Mouse (Mus musculus) lung, adult 18-20 months (tissue): ENCODE measurements around the gene Crybg3.
A peak's percentile ranks its signal among the peaks of the same experiment; 100 is the strongest.

Experiments
- DNase-seq, 2 experiments: peaks; one replicate each; pipeline ENCODE4 v3.0.0; 2022; ENCODE audit warnings: mixed read lengths in 2 of 2

Gene Crybg3

GRCm38 (mm10) chr16:59600311-59601251 lies at the start of gene Crybg3:
Gene Crybg3 (minus strand): TSS chr16:59600979.
- peak; percentile 87 to 89 for DNase-seq

GRCm38 (mm10) chr16:59643766-59644165 lies 43.0 kb upstream of the Crybg3 start:
- no peak for DNase-seq

GRCm38 (mm10) chr16:59639985-59640384 lies 39.2 kb upstream of the Crybg3 start:
- DNase-seq: no peak

- peak; percentile 91 to 93 for DNase-seq
Observed at GRCm38 (mm10) chr16:59639102-59639691, 38.4 kb upstream of the Crybg3 start, which contains the start of gene Arl6. Gene Arl6 (minus strand): TSS chr16:59639391.

GRCm38 (mm10) chr16:59634598-59634997 lies 33.8 kb upstream of the Crybg3 start:
- no peak for DNase-seq

GRCm38 (mm10) chr16:59621554-59621953 lies 20.8 kb upstream of the Crybg3 start:
- no peak for DNase-seq

GRCm38 (mm10) chr16:59617167-59617566 lies 16.4 kb upstream of the Crybg3 start:
- DNase-seq: peak; percentile 15 to 53

GRCm38 (mm10) chr16:59615675-59616074 lies 14.9 kb upstream of the Crybg3 start:
- DNase-seq: no peak

- no peak for DNase-seq
Observed at GRCm38 (mm10) chr16:59610750-59611149, 10.0 kb upstream of the Crybg3 start.

GRCm38 (mm10) chr16:59604078-59604781 lies 3.5 kb upstream of the Crybg3 start:
- DNase-seq: no peak

- DNase-seq: no peak
Observed at GRCm38 (mm10) chr16:59599411-59600265, 1.1 kb downstream of the Crybg3 start.

- DNase-seq: no peak
Observed at GRCm38 (mm10) chr16:59598997-59599396, 1.8 kb downstream of the Crybg3 start.

- peak in 1 of 2 experiments; percentile 56 for DNase-seq
Observed at GRCm38 (mm10) chr16:59597256-59597655, 3.5 kb downstream of the Crybg3 start.

- no peak for DNase-seq
Observed at GRCm38 (mm10) chr16:59594714-59595113, 6.1 kb downstream of the Crybg3 start.

- no peak for DNase-seq
Observed at GRCm38 (mm10) chr16:59590790-59591189, 10.0 kb downstream of the Crybg3 start.

GRCm38 (mm10) chr16:59588351-59589025 lies 12.3 kb downstream of the Crybg3 start:
- no peak for DNase-seq

GRCm38 (mm10) chr16:59587816-59588215 lies 13.0 kb downstream of the Crybg3 start:
- no peak for DNase-seq

GRCm38 (mm10) chr16:59586911-59587310 lies 13.9 kb downstream of the Crybg3 start:
- DNase-seq: no peak

- DNase-seq: peak; percentile 36 to 66
Observed at GRCm38 (mm10) chr16:59586276-59586675, 14.5 kb downstream of the Crybg3 start.

GRCm38 (mm10) chr16:59585706-59586244 lies 15.0 kb downstream of the Crybg3 start:
- no peak for DNase-seq

- no peak for DNase-seq
Observed at GRCm38 (mm10) chr16:59583515-59583914, 17.3 kb downstream of the Crybg3 start.
